Mouse (Mus musculus): ENCODE measurements around the gene D630003M21Rik.

The D630003M21Rik gene

GRCm38 (mm10) chr2:158193611-158194336 lies 35.2 kb downstream of the D630003M21Rik start:
- DNase-seq, result no peak

GRCm38 (mm10) chr2:158191098-158191497 lies 37.9 kb downstream of the D630003M21Rik start:
- DNase-seq, result no peak

- no peak for DNase-seq
Measured at GRCm38 (mm10) chr2:158189451-158189850, 39.6 kb downstream of the D630003M21Rik start.

GRCm38 (mm10) chr2:158186206-158186871 lies 42.7 kb downstream of the D630003M21Rik start:
- DNase-seq, result no peak

GRCm38 (mm10) chr2:158183266-158183665 lies 45.8 kb downstream of the D630003M21Rik start:
- no peak for DNase-seq

- no peak for DNase-seq
Measured at GRCm38 (mm10) chr2:158181932-158182331, 47.1 kb downstream of the D630003M21Rik start.

GRCm38 (mm10) chr2:158180797-158181196 lies 48.2 kb downstream of the D630003M21Rik start:
- DNase-seq, result peak in 1 of 2 experiments; percentile 31

- DNase-seq, result peak; percentile 19 to 48
Measured at GRCm38 (mm10) chr2:158179370-158180111, 49.5 kb downstream of the D630003M21Rik start.

GRCm38 (mm10) chr2:158178696-158179369 lies 50.2 kb downstream of the D630003M21Rik start:
- peak; percentile 22 to 23 for DNase-seq

GRCm38 (mm10) chr2:158178139-158178538 lies 50.9 kb downstream of the D630003M21Rik start:
- DNase-seq, result no peak

GRCm38 (mm10) chr2:158177574-158177973 lies 51.4 kb downstream of the D630003M21Rik start:
- DNase-seq, result no peak

GRCm38 (mm10) chr2:158176763-158177162 lies 52.3 kb downstream of the D630003M21Rik start:
- no peak for DNase-seq

GRCm38 (mm10) chr2:158175433-158175832 lies 53.6 kb downstream of the D630003M21Rik start:
- no peak for DNase-seq

GRCm38 (mm10) chr2:158174958-158175357 lies 54.1 kb downstream of the D630003M21Rik start:
- DNase-seq, result no peak

GRCm38 (mm10) chr2:158174438-158174837 lies 54.6 kb downstream of the D630003M21Rik start:
- no peak for DNase-seq

- no peak for DNase-seq
Measured at GRCm38 (mm10) chr2:158170394-158170793, 58.6 kb downstream of the D630003M21Rik start.

- DNase-seq, result no peak
Measured at GRCm38 (mm10) chr2:158169771-158170170, 59.3 kb downstream of the D630003M21Rik start.

GRCm38 (mm10) chr2:158169351-158169750 lies 59.7 kb downstream of the D630003M21Rik start:
- DNase-seq, result no peak

GRCm38 (mm10) chr2:158168741-158169211 lies 60.2 kb downstream of the D630003M21Rik start:
- DNase-seq, result no peak

- no peak for DNase-seq
Measured at GRCm38 (mm10) chr2:158167496-158168205, 61.4 kb downstream of the D630003M21Rik start.

GRCm38 (mm10) chr2:158166628-158167027 lies 62.4 kb downstream of the D630003M21Rik start:
- DNase-seq, result no peak

- no peak for DNase-seq
Measured at GRCm38 (mm10) chr2:158165776-158166175, 63.2 kb downstream of the D630003M21Rik start.
